Mouse (Mus musculus): Measurements from ENCODE around the gene Eml5. TPM values are rescaled to one million over a fixed set of nuclear protein-coding genes. Genes with fewer than 3 reads are reported as not detected.
A peak's percentile ranks its signal among the peaks of the same experiment; 100 is the strongest.

Gene Eml5
- total and polyA plus RNA-seq, 2 experiments from 2014 or later, result 1.5 to 9.6 TPM

GRCm38 (mm10) chr12:98910096-98910495, 8.8 kb upstream of the Eml5 start:
- peak overlapping the region; percentile 39 for H3K4me2 ChIP-seq (ENCODE audit: low read depth, low read length)
- DNase-seq (ENCODE audit: low spot score) (peak; percentile 60), ATAC-seq (ENCODE audit: insufficient read depth, low read depth) (peak; percentile 87)
- no peak overlapping the region for H3K9ac ChIP-seq (replicated peaks; ENCODE audit: low read depth, low read length)
- WGBS, result 28% methylated on average over 9 of the region's 9 CpGs
- no peak overlapping the region for H3K4me3 ChIP-seq (ENCODE audit: low read depth, low read length)
- peak overlapping the region; percentile 80 for H3K27ac ChIP-seq (ENCODE audit: low read depth)
- H3K27me3 ChIP-seq (ENCODE audit: control insufficient read depth, insufficient read depth, low read length), result no peaks in the 10 kb centered on the region
- no peaks in the 10 kb centered on the region for H3K9me3 ChIP-seq (replicated peaks; ENCODE audit: control insufficient read depth, low read length)
- no peaks in the 10 kb centered on the region; the same call in none of the 2 replicates for H3K4me1 ChIP-seq (ENCODE audit: control insufficient read depth, insufficient read depth)
- TF ChIP-seq CTCF (IDR thresholded peaks at IDR 0.05; ENCODE audit: low read depth), result no peak
- no peak for TF ChIP-seq EP300 (IDR thresholded peaks at IDR 0.05; ENCODE audit: low read depth)
- H3K36me3 ChIP-seq (replicated peaks; ENCODE audit: control insufficient read depth, insufficient read depth, low read length), result no peaks in the 10 kb centered on the region

DNA sequence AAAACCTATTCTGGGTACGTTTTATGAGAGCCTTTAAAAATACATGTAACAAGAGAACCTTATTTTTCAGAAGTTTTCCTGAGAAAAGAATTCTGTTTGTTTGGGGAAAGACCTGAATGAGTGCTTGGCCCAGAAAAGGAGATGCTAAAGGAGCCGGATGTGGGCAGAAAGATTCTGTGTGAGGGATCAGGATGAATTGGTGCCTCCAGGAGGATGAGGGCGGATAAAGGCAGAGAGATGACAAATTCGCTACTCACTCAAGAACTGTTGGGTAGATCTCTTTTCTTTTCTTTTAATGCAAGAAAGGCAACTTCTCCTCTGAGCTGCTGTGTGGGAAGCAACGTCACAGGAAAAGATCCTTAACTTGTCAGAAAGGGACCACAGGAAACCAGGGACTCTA, 4.2 kb upstream of the Eml5 start:
- Histone ChIP-seq H3K27ac (ENCODE audit: low read depth) (no peak overlapping the region), H3K27me3 (ENCODE audit: control insufficient read depth, insufficient read depth, low read length) (no peaks in the 10 kb centered on the region), H3K4me3 (ENCODE audit: low read depth, low read length) (no peak overlapping the region), H3K36me3 (replicated peaks; ENCODE audit: control insufficient read depth, insufficient read depth, low read length) (no peaks in the 10 kb centered on the region), H3K9ac (replicated peaks; ENCODE audit: low read depth, low read length) (no peak overlapping the region), H3K4me1 (ENCODE audit: control insufficient read depth, insufficient read depth) (no peaks in the 10 kb centered on the region; the same call in none of the 2 replicates), H3K9me3 (replicated peaks; ENCODE audit: control insufficient read depth, low read length) (no peaks in the 10 kb centered on the region), H3K4me2 (ENCODE audit: low read depth, low read length) (no peak overlapping the region)
- DNase-seq (ENCODE audit: low spot score) (no peak), ATAC-seq (ENCODE audit: insufficient read depth, low read depth) (no peak)
- WGBS, result 65% methylated on average over 5 of the region's 5 CpGs
- TF ChIP-seq CTCF (IDR thresholded peaks at IDR 0.05; ENCODE audit: low read depth), result no peak

DNA sequence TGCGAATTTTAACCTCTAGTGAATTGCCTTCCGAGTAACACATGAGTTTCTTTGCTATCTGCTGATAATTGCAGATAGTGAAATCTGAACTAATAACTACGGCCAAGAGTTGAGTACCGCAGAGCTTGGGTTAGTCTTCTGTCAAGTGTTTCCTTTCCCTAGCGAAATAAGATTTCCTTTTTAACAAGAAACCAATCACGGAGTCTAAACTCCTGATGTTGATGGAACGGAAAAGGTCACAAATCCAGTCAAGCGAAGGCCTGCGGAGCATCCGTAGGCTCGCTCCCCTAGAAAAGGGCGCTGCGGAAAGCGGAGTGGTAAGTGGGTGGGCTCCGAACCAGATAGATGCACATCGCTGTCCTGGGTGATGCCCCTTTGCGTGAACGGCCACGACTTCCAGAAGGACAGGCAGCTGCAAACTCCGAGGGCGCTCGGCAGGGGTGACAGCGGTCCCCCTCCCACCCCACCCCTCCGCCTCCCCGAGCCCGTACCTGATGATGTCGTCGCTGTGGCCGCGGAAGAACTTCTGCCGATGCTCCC, 873 bp downstream of the Eml5 start:
- 2% methylated on average over 31 of the region's 31 CpGs for WGBS
- H3K4me2 ChIP-seq (ENCODE audit: low read depth, low read length), result peak overlapping the region; percentile 88
- no peaks in the 10 kb centered on the region for H3K27me3 ChIP-seq (ENCODE audit: control insufficient read depth, insufficient read depth, low read length)
- TF ChIP-seq CTCF (IDR thresholded peaks at IDR 0.05; ENCODE audit: low read depth) (no peak), EP300 (IDR thresholded peaks at IDR 0.05; ENCODE audit: low read depth) (no peak)
- H3K4me1 ChIP-seq (ENCODE audit: control insufficient read depth, insufficient read depth), result no peaks in the 10 kb centered on the region
- peak; percentile 1; the same call in 1 of the 2 replicates for ATAC-seq (ENCODE audit: insufficient read depth, low read depth)
- no peaks in the 10 kb centered on the region for H3K9me3 ChIP-seq (replicated peaks; ENCODE audit: control insufficient read depth, low read length)
- no peaks in the 10 kb centered on the region for H3K36me3 ChIP-seq (replicated peaks; ENCODE audit: control insufficient read depth, insufficient read depth, low read length)
- DNase-seq (ENCODE audit: low spot score), result peak; percentile 24
- H3K4me3 ChIP-seq (ENCODE audit: low read depth, low read length), result peak overlapping the region; percentile 95
- H3K9ac ChIP-seq (replicated peaks; ENCODE audit: low read depth, low read length), result peak overlapping the region; percentile 81
- H3K27ac ChIP-seq (ENCODE audit: low read depth), result peak overlapping the region; percentile 80

DNA sequence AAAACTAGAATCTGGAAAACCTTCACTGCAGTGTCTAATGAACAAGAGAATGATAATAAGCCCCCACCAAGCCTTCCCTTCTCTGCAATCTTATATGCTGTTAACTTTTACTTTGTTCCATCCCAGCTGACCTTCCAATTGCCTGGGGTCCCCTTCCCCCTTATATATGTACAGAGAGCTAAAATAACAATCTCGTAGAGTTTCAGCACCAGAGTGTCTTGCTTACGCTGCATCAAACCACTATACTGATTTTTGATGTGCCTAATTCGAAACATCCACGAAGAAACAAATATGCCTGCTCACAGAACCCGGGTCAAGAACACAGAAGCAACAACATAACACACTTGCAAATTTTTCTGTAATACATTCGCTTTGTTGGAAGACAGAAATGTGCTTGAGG, 1.6 kb downstream of the Eml5 start:
- 80% methylated on average over 6 of the region's 6 CpGs for WGBS
- 0 out of 2 replicates have a peak overlapping the region, but pooled peaks have one; percentile 81 for H3K9ac ChIP-seq (replicated peaks; ENCODE audit: low read depth, low read length)

DNA sequence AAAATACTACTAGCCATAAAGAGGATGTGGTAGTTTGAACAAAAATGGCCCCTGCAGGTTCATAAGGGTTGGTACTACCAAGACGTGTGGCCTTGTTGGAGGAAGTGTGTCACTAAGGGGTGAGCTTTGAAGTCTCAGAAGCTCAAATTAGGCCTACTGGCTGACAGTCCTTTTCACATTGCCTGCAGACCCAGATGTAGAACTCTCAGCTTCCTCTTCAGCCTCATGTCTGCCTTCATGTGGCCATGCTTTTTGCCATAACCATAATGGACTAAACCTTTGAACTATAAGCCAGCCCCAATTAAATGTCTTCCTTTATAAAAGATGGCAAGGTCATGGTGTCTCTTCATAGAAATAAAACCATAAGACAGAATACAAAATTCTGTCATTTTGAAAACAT, 4.5 kb downstream of the Eml5 start:
- Histone ChIP-seq H3K27ac (ENCODE audit: low read depth) (no peak overlapping the region), H3K27me3 (ENCODE audit: control insufficient read depth, insufficient read depth, low read length) (no peaks in the 10 kb centered on the region), H3K4me1 (ENCODE audit: control insufficient read depth, insufficient read depth) (no peaks in the 10 kb centered on the region), H3K9ac (replicated peaks; ENCODE audit: low read depth, low read length) (no peak overlapping the region), H3K4me3 (ENCODE audit: low read depth, low read length) (no peak overlapping the region), H3K4me2 (ENCODE audit: low read depth, low read length) (no peak overlapping the region), H3K9me3 (replicated peaks; ENCODE audit: control insufficient read depth, low read length) (no peaks in the 10 kb centered on the region), H3K36me3 (replicated peaks; ENCODE audit: control insufficient read depth, insufficient read depth, low read length) (no peaks in the 10 kb centered on the region)
- WGBS, result 63% methylated on average over 1 of the region's 1 CpGs
- ATAC-seq (ENCODE audit: insufficient read depth, low read depth) (no peak), DNase-seq (ENCODE audit: low spot score) (no peak)
- no peak for TF ChIP-seq EP300 (IDR thresholded peaks at IDR 0.05; ENCODE audit: low read depth)
- no peak for TF ChIP-seq CTCF (IDR thresholded peaks at IDR 0.05; ENCODE audit: low read depth)

More for the DNA sequence above, 1.6 kb downstream of the Eml5 start:
- Histone ChIP-seq H3K36me3 (replicated peaks; ENCODE audit: control insufficient read depth, insufficient read depth, low read length) (no peaks in the 10 kb centered on the region), H3K27ac (ENCODE audit: low read depth) (no peak overlapping the region), H3K4me2 (ENCODE audit: low read depth, low read length) (peak overlapping the region; percentile 88), H3K4me1 (ENCODE audit: control insufficient read depth, insufficient read depth) (no peaks in the 10 kb centered on the region), H3K27me3 (ENCODE audit: control insufficient read depth, insufficient read depth, low read length) (no peaks in the 10 kb centered on the region), H3K4me3 (ENCODE audit: low read depth, low read length) (peak overlapping the region; percentile 95; the same call in 1 of the 2 replicates), H3K9me3 (replicated peaks; ENCODE audit: control insufficient read depth, low read length) (no peaks in the 10 kb centered on the region)
- DNase-seq (ENCODE audit: low spot score) (no peak), ATAC-seq (ENCODE audit: insufficient read depth, low read depth) (no peak)
- TF ChIP-seq EP300 (IDR thresholded peaks at IDR 0.05; ENCODE audit: low read depth) (no peak), CTCF (IDR thresholded peaks at IDR 0.05; ENCODE audit: low read depth) (no peak)

- Histone ChIP-seq H3K4me1 (ENCODE audit: control insufficient read depth, insufficient read depth) (no peaks in the 10 kb centered on the region), H3K27ac (ENCODE audit: low read depth) (no peak overlapping the region), H3K36me3 (replicated peaks; ENCODE audit: control insufficient read depth, insufficient read depth, low read length) (no peaks in the 10 kb centered on the region), H3K27me3 (ENCODE audit: control insufficient read depth, insufficient read depth, low read length) (no peaks in the 10 kb centered on the region), H3K4me2 (ENCODE audit: low read depth, low read length) (no peak overlapping the region), H3K9ac (replicated peaks; ENCODE audit: low read depth, low read length) (no peak overlapping the region), H3K4me3 (ENCODE audit: low read depth, low read length) (no peak overlapping the region), H3K9me3 (replicated peaks; ENCODE audit: control insufficient read depth, low read length) (no peaks in the 10 kb centered on the region)
- no peak for DNase-seq (ENCODE audit: low spot score)
- TF ChIP-seq EP300 (IDR thresholded peaks at IDR 0.05; ENCODE audit: low read depth), result no peak
- TF ChIP-seq CTCF (IDR thresholded peaks at IDR 0.05; ENCODE audit: low read depth), result peak; percentile 42
- 3% methylated on average over 1 of the region's 1 CpGs for WGBS
- no peak for ATAC-seq (ENCODE audit: insufficient read depth, low read depth)
These were observed 16.8 kb downstream of the Eml5 start for GRCm38 (mm10) chr12:98884515-98884914.
